Mouse (Mus musculus) monocyte, adult 5-6 weeks (primary cell): ENCODE data around the gene Amy1. TPM values are rescaled to one million over a fixed set of nuclear protein-coding genes. Genes with fewer than 3 reads are reported as not detected.
"Not testable (repeated sequence)": the region's sequence is repeated elsewhere in the genome, so short reads cannot be mapped to it uniquely, and the experiment has no call there.

Experiments
- ATAC-seq: fragments of 153-309, 156-312 bp; replicated peaks from 2 replicates; pipeline ENCODE4 v1.8.0; 2017; ENCODE audit warnings: mild to moderate bottlenecking; ENCODE audit not compliant: low TSS enrichment, insufficient number of reproducible peaks, severe bottlenecking, poor library complexity, low FRiP score
- total RNA-seq: library from RNA; stranded (forward); fragments of 200-1000, 200-491, 200-594 nt; gene quantifications from 3 replicates; pipeline ENCODE4 v1.2.3, GENCODE M21; 2017

Amy1 gene
- total RNA-seq, result 4.0 to 5.7 TPM in 2 of 3 replicates, not detected in the other

DNA sequence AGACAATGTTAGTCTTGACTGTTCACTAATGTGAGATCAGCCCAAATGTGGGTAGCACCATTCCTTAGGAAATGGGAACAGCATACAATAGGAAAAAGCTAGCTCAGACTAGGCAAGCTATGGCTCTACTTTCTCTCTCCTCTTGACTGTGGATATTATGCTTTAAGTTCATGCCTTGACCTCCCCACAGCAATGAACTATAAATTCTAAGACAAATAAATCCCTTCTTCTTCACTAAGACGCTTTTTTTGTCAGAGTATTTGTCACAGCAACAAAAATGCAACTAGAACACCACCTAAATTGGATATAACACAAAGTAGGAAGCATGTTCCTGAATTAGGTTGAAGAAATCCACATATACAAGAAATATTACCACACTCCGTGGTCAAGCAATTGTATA is at the start of gene Amy1:
TSS of gene Amy1 (minus strand) at position 101 of the 400 bp plus-strand sequence.
- ATAC-seq, result no peak

DNA sequence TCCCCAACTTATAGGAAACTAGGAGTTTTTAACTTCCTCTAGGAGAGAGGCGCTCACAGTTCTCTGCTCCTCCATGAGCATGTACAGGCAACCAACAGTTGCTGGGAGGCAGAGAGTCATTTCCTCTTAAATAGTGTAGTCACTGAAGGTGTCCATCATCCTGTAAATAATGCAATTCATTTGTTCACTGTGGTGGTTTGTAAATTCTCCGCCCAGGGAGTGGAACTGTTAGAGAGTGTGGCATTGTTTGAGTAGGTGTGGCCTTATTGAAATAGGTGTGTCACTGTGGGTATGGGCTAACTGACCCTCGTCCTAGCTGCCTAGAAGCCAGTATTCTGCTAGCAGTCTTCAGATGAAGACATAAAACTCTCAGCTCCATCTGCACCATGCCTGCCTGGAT is 47.8 kb upstream of the Amy1 start:
- ATAC-seq, result no peak

DNA sequence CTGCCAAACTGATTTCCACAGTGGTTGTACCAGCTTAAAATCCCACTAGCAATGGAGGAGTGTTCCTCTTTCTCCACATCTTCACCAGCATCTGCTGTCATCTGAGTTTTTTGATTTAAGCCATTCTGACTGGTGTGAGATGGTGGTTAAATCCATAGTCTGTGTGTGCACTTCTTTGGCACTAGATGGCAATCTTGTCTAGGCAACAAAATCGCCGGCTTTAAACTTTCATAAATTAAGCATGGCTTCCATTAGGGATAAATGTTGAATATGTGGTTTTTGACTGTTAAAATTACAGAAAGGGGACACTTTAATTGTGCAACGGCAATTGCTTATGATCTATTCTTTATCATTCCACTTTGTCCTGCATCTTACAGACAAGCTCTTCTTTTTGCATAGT is 44.9 kb upstream of the Amy1 start:
- ATAC-seq, result not testable (repeated sequence)

DNA sequence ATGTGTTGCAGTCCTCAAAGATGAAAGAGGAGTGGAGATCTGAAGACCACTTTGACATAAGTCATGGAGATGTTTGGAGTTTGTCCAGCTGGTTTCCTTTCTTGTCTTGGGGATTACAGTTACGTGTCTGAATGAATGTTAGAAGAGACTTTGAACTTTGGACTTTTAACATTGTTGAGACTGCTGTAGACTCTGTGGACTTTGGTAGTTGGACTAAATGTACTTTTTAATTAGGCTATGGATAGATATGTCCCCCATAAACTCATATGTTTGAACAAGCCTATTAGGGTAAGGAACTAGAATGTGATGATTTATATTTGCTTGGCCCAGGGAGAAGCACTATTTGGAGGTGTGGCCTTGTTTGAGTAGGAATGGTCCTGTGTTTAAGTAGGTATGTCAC is 33.0 kb upstream of the Amy1 start:
- no peak for ATAC-seq

DNA sequence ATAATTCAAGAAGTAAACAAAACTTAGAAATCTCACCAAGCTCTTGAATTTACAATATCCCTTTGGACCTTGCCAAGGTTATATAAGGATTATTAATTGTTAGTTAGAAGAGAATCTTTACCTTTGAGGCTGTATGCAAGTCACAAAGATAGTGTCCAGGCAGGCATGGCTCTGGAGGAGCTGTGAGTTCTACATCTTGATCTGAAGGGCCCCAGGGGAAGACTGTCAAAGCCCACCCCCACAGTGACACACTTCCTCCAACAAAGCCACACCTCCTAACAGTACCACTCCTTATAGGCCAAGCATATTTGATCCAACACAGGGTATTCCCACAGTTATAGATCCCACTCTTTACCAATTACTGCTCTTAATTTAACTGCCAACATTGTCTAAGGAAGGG is 27.7 kb upstream of the Amy1 start:
- ATAC-seq, result no peak

DNA sequence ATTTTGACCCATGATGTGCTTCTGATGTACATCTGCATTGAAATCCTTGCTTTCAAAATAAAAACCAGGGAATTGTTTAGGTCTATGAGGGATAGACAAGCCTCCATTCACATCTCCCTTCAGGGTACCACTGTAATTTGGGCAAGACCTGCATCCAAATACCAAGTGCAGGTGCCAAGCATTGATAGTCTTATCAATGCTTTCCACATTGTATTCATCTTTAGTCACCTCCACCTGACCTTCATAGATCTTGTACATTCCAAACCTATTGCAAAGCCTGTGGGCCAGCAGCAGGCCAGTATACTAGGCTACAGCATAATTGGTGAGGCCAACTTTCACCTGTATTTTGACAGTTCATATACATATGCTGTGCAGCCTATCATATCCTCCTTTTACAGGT is 25.1 kb upstream of the Amy1 start:
- ATAC-seq, result no peak

DNA sequence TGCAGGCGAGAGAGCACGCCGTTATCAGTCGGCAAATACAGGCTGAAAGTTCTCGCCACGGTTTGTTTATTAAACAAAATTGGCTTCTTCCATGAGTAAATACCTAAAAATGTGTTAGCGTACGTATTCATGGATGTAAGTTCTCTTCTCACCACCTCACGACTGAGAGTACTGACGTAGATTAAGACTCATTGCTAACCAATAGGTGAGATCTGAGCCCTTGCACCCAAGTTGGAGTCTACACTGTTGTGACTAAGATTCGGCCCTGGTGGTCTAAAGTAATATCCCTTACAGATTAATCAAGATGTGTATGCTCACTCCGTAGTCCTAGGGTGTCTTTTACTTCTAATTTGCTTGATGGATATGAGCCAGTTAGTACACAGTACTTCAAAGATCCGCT is 24.1 kb upstream of the Amy1 start:
- ATAC-seq, result 0 out of 2 replicates have a peak, but pooled peaks have one; percentile 9

DNA sequence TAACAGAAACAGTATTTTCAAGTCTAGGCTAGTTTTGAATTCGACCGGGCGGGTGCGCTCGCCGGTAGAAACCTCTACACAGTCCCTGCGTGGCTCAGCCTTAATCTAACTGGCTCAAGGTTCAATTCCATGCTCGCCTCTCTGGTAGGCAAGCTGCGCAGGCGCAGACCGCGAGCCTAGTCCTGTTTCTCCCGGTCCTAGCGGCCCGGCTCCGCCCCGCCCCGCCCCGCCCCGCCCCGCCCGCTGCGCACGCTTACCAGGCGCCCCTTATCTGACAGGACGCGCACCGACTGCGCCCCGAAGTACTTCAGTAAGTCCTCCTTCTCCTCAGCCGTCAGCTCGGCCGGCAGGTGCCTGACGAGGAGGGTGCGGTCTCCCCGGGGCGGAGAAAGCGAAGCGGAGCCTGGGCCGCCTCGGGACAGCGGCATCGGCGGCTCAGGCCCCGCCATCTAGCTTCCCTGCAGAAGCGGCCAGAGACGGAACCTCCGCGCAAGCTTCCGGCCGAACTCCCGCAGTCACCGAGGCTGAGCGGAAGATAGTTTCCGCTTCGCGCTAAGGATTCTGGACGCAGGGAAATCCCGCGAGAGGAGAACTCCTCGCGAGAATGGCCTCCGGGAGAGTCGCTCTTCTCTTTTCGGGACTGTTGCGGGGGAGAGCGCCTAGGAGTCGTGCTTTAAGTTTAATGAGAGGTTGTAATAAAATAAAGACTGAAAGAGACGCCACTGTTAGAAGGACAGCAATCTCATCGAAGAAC is 23.3 kb upstream of the Amy1 start, which contains the start of gene Rnpc3:
TSS of gene Rnpc3 (minus strand) at position 544 of the 754 bp plus-strand sequence.
- peak; percentile 98 for ATAC-seq

DNA sequence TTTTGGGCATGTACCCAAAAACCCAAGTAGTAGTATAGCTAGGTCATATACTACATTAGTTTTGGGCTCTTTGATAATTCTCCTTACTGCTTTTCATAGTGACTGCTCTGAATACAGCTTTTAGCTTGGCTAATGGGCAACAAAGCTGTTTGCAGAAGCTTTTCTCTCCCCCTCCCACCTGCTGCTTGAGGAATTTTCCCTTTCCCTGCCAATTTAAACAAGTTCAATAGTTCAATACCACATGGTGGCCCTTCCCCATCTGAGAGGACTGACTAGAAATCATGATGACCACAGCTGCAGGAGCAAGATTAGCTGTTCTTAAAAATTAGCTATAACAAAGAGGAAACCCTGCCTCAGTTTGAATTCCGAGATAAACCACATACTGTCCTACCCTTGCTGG is 15.7 kb downstream of the Amy1 start:
- ATAC-seq, result no peak

DNA sequence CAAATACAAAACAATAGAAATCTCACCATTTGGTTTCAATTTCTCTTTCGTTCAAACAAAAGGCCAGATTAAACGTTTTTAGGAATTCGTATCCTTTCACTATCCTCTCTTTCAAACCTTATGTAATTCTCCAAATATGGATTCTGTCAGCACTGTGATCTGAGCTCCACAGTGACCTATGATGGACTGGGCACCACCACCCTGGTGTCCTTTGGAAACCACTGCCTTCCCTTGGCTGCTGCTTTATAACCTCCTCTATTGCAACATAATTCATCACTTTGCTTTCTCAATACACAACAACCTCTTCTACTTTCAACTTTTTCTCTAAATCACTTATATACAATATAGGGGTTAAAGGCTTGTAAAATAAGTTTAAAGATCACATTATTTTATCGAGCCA is 31.9 kb downstream of the Amy1 start:
- ATAC-seq, result no peak

DNA sequence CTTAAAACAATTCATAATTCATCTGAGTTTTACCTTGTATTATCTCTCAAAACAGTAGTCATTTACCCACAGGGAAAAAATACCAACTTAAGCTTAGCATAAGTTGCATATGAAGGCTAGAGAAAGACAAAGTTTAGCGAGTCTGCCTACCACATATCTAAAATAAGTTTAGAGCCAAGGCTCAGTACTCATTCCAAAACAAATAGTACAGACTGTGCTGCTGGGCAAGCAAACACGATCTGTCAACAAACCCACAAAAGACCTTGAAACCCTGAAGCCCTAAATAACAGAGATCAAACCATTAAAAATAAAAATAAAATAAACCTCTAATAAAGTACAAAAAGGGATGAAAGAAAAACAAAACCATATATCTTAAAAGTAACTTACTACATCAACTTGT is 32.4 kb downstream of the Amy1 start:
- ATAC-seq, result no peak

DNA sequence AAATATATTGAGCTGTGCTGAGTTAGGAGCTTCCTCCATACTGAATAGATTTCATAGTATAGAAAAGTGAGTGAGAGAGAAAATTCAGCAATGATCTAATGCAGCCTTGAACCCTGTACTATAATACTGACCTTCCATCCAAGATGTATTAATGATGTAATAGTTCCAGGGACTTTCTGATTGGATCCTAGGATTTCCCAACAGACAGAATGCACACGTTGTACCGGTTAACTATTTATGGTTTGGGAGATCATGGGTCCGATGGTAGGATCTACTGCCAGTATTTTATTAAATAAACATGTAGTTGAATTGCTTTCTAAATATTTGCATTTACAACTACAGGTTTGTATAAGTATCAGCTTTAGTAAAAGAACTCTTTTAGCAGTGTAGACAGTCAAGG is 34.3 kb downstream of the Amy1 start:
- no peak for ATAC-seq

DNA sequence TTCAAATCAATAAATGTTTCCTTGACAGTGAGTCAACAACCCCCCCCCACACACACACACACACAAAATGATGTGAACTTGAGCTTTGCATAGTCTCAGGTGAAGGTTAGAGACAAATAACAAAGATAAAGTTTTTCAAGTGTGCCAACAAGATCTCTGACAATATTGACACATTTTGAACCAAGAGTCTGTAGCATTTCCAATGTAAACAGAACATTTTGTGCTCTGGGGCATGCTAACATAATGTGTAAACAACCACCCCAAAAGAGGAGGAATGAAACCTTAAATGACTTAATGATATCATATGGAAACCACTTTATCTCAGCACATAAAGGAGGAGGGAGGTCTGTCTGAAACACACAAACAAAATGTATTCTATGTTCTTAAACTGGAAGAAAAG is 66.8 kb downstream of the Amy1 start:
- ATAC-seq, result no peak

DNA sequence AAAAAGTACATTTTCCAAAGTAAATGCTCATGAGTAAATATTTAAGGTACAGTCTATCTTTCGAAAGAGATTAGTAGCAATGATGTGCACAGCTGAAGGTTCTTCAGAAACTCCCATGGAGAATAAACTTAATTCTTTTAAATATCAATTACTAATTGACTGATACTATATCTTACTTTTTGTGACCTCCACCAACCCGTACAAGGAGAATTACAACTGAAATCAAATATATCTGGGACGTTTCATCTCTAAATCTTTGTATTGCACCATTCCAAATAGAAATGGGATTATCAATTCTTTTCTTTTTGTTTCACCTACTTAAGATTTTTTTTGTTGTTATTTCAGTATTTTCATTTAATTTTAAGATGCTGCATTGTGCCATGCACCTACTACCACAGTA is 74.2 kb downstream of the Amy1 start, which contains the start of gene Amy2a1:
TSS of gene Amy2a1 (minus strand) at position 101 of the 400 bp plus-strand sequence.
- not testable (repeated sequence) for ATAC-seq

Other genes with a start within 250 kb of the Amy1 start
- gene Amy2a1, start 74.3 kb downstream of the Amy1 start, total RNA-seq, result not detected in 3 replicates
- 74.1 to 145 TPM (median 111 TPM) in 3 replicates for gene Rnpc3, start 23.4 kb upstream of the Amy1 start, total RNA-seq